ENCODE assay signal across 21 mouse cellular contexts in the genomic region with DNA sequence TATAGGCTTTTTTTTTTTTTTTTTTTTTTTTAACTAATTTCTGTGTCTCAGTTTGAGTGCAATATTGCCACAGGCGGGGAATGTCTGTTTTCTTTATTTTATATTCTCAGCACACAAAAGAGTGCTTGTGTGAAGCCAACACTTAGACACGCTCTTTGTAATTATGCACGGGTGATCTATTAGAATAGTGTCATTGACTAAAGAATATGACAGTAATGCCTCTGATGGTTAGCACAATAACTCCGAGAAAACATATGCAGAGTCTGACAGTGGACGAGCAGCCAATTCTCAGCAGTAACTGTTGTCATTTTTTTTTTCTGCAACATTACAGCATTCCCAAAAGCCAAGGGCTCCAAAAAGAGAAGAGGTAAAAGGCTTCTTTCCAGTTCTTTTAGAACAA.
DNase-seq lines count a peak whose midpoint lies in the region; ATAC-seq and TF ChIP-seq lines count a peak whose summit lies in the region.
"Had no signal": no experiment of that assay in that cellular context is flagged by ENCODE, and none has a peak within 500 bp of the region (broad histone marks: within the 10 kb centered on the region; RNA-seq: fewer than 3 reads in every experiment).

No protein-coding gene starts in this region.

- peak; percentile 58 for DNase-seq in forebrain, embryonic 14.5 days (ENCODE audit: low spot score)
- DNase-seq in forebrain, embryonic 10.5 days (ENCODE audit: extremely low spot score, low spot score): no peak
- peak; percentile 22 for DNase-seq in brain, adult 2 months (ENCODE audit: low read depth, low spot score)
- peak; percentile 68 for DNase-seq in midbrain, postnatal 0 days (ENCODE audit: low spot score)
- DNase-seq in frontal cortex, postnatal 36 days (ENCODE audit: low spot score in 2 of 2): no peak
- DNase-seq in left cerebral cortex, postnatal 36 days (ENCODE audit: low spot score in 2 of 2): no peak
- DNase-seq in cerebellum, postnatal 36 days: no peak
- DNase-seq: adrenal gland, postnatal 25 days; gastrocnemius, postnatal 10 days; heart, adult 11 months; kidney, adult 11 months; layer of hippocampus, postnatal 36 days; right cerebral cortex, postnatal 25 days; thymus, adult 18-20 months; thymus, postnatal 4 days had no signal

- peak; percentile 57; the same call in 1 of the 2 replicates for ATAC-seq in forebrain, embryonic 14.5 days
- ATAC-seq in hindbrain, embryonic 16.5 days: peak; percentile 74
- no peak for ATAC-seq in midbrain, postnatal 0 days (ENCODE audit: low FRiP score)
- ATAC-seq: lung, postnatal 0 days had no signal

- no peak overlapping the region; the same call in 1 of the 2 replicates for H3K27ac ChIP-seq in forebrain, embryonic 14.5 days (ENCODE audit: low read depth, low read length)
- H3K27ac ChIP-seq in forebrain, embryonic 10.5 days: no peak overlapping the region
- H3K27ac ChIP-seq in hindbrain, embryonic 16.5 days (ENCODE audit: low read depth, low read length): 0 out of 2 replicates have a peak overlapping the region, but pooled peaks have one; percentile 54
- H3K27ac ChIP-seq in midbrain, postnatal 0 days (ENCODE audit: low read depth, low read length): no peak overlapping the region
- H3K27ac ChIP-seq: heart, embryonic 15.5 days; limb, embryonic 15.5 days; stomach, embryonic 15.5 days had no signal

- H3K4me2 ChIP-seq in forebrain, embryonic 14.5 days (ENCODE audit: low read length): no peak overlapping the region
- no peak overlapping the region for H3K4me2 ChIP-seq in hindbrain, embryonic 16.5 days (ENCODE audit: low read length)
- no peak overlapping the region for H3K4me2 ChIP-seq in midbrain, postnatal 0 days (ENCODE audit: low read depth, low read length, poor library complexity, severe bottlenecking)
- H3K4me2 ChIP-seq: heart, embryonic 15.5 days; limb, embryonic 15.5 days; stomach, embryonic 15.5 days had no signal

- H3K9me3 ChIP-seq in forebrain, embryonic 14.5 days (replicated peaks; ENCODE audit: control insufficient read depth, low read length): no peaks in the 10 kb centered on the region
- no peaks in the 10 kb centered on the region for H3K9me3 ChIP-seq in forebrain, embryonic 10.5 days
- H3K9me3 ChIP-seq in hindbrain, embryonic 16.5 days (ENCODE audit: control insufficient read depth, low read length): no peaks in the 10 kb centered on the region
- H3K9me3 ChIP-seq in midbrain, postnatal 0 days (ENCODE audit: low read length): no peaks in the 10 kb centered on the region
- H3K9me3 ChIP-seq: heart, embryonic 15.5 days; limb, embryonic 15.5 days; stomach, embryonic 15.5 days had no signal

- peaks cover 5% of the 10 kb centered on the region for H3K4me1 ChIP-seq in forebrain, embryonic 14.5 days (ENCODE audit: control insufficient read depth, insufficient read depth, low read length)
- H3K4me1 ChIP-seq in forebrain, embryonic 10.5 days: peaks cover 14% of the 10 kb centered on the region
- H3K4me1 ChIP-seq in hindbrain, embryonic 16.5 days (ENCODE audit: control insufficient read depth, insufficient read depth, low read depth, low read length): peaks cover 4% of the 10 kb centered on the region; the same call in 1 of the 2 replicates
- H3K4me1 ChIP-seq in midbrain, postnatal 0 days (ENCODE audit: insufficient read depth, low read length): no peaks in the 10 kb centered on the region
- H3K4me1 ChIP-seq: heart, embryonic 15.5 days; limb, embryonic 15.5 days; stomach, embryonic 15.5 days had no signal

- H3K4me3 ChIP-seq in forebrain, embryonic 14.5 days (ENCODE audit: low read depth, low read length): no peak overlapping the region
- no peak overlapping the region for H3K4me3 ChIP-seq in forebrain, embryonic 10.5 days
- no peak overlapping the region for H3K4me3 ChIP-seq in hindbrain, embryonic 16.5 days (ENCODE audit: low read length)
- no peak overlapping the region for H3K4me3 ChIP-seq in midbrain, postnatal 0 days (ENCODE audit: low read depth, low read length)
- H3K4me3 ChIP-seq: heart, embryonic 15.5 days; limb, embryonic 15.5 days; stomach, embryonic 15.5 days had no signal

- H3K9ac ChIP-seq in forebrain, embryonic 14.5 days (ENCODE audit: low read length): no peak overlapping the region
- no peak overlapping the region for H3K9ac ChIP-seq in hindbrain, embryonic 16.5 days (ENCODE audit: low read depth, low read length)
- H3K9ac ChIP-seq in midbrain, postnatal 0 days (replicated peaks; ENCODE audit: low read length, poor library complexity, severe bottlenecking): no peak overlapping the region
- H3K9ac ChIP-seq: heart, embryonic 15.5 days; limb, embryonic 15.5 days; stomach, embryonic 15.5 days had no signal

- no peak for TF ChIP-seq CTCF in midbrain, postnatal 0 days (IDR thresholded peaks at IDR 0.05)

- no peaks in the 10 kb centered on the region for H3K36me3 ChIP-seq in forebrain, embryonic 14.5 days (ENCODE audit: control insufficient read depth, insufficient read depth, low read length)
- no peaks in the 10 kb centered on the region for H3K36me3 ChIP-seq in forebrain, embryonic 10.5 days (replicated peaks)
- H3K36me3 ChIP-seq in hindbrain, embryonic 16.5 days (ENCODE audit: control insufficient read depth, insufficient read depth, low read length): no peaks in the 10 kb centered on the region
- no peaks in the 10 kb centered on the region for H3K36me3 ChIP-seq in midbrain, postnatal 0 days (ENCODE audit: insufficient read depth, low read length)
- H3K36me3 ChIP-seq: G1E; heart, embryonic 15.5 days; limb, embryonic 15.5 days; stomach, embryonic 15.5 days had no signal

- no peaks in the 10 kb centered on the region for H3K27me3 ChIP-seq in forebrain, embryonic 14.5 days (replicated peaks; ENCODE audit: control insufficient read depth, insufficient read depth, low read length)
- H3K27me3 ChIP-seq in forebrain, embryonic 10.5 days (ENCODE audit: poor library complexity, severe bottlenecking): no peaks in the 10 kb centered on the region
- H3K27me3 ChIP-seq in hindbrain, embryonic 16.5 days (replicated peaks; ENCODE audit: control insufficient read depth, insufficient read depth, low read length): no peaks in the 10 kb centered on the region
- H3K27me3 ChIP-seq in midbrain, postnatal 0 days (ENCODE audit: insufficient read depth, low read length): no peaks in the 10 kb centered on the region
- H3K27me3 ChIP-seq: heart, embryonic 15.5 days; limb, embryonic 15.5 days; stomach, embryonic 15.5 days had no signal

- 23% methylated on average over 5 of the region's 5 CpGs for WGBS in forebrain, embryonic 14.5 days
- WGBS in forebrain, embryonic 10.5 days: 75% methylated on average over 5 of the region's 5 CpGs
- 21% methylated on average over 5 of the region's 5 CpGs for WGBS in hindbrain, embryonic 16.5 days
- WGBS in midbrain, postnatal 0 days: 18% methylated on average over 5 of the region's 5 CpGs

- intact Hi-C loops in left cerebral cortex, postnatal 36 days (cut with DNase I): no loop called here

Comparison
In these comparisons a context has a peak if more than half of its experiments do, and no peak if none do; other contexts are left out.
1. DNase-seq: peak in forebrain, embryonic 14.5 days (single experiment), brain, adult 2 months (single experiment) and midbrain, postnatal 0 days (single experiment); none in forebrain, embryonic 10.5 days (single experiment), frontal cortex, postnatal 36 days (0 of 2), left cerebral cortex, postnatal 36 days (0 of 2) and cerebellum, postnatal 36 days (0 of 2).